Mouse (Mus musculus) 3T3-L1 (cell line): ENCODE results near the gene Tmem121.
"Not testable (repeated sequence)": the region's sequence is repeated elsewhere in the genome, so short reads cannot be mapped to it uniquely, and the experiment has no call there.

Source experiments
- DNase-seq: peaks from one replicate; pipeline ENCODE4 v3.0.0-alpha.2; 2015; ENCODE audit warnings: low read depth, low spot score

Tmem121 gene

GRCm38 (mm10) chr12:113220447-113220846, 34.7 kb downstream of the Tmem121 start:
- peak; percentile 84 for DNase-seq

GRCm38 (mm10) chr12:113221289-113221688, 35.6 kb downstream of the Tmem121 start:
- DNase-seq, result peak; percentile 46

GRCm38 (mm10) chr12:113222121-113222636, 36.4 kb downstream of the Tmem121 start:
- peak; percentile 89 for DNase-seq

- peak; percentile 54 for DNase-seq
Measured at GRCm38 (mm10) chr12:113222748-113223147, 37.0 kb downstream of the Tmem121 start.

GRCm38 (mm10) chr12:113224206-113224605, 38.5 kb downstream of the Tmem121 start:
- DNase-seq, result peak; percentile 23

- DNase-seq, result no peak
Measured at GRCm38 (mm10) chr12:113224687-113225091, 39.0 kb downstream of the Tmem121 start.

- no peak for DNase-seq
Measured at GRCm38 (mm10) chr12:113227970-113228593, 42.4 kb downstream of the Tmem121 start.

GRCm38 (mm10) chr12:113230741-113231140, 45.0 kb downstream of the Tmem121 start:
- DNase-seq, result peak; percentile 30

GRCm38 (mm10) chr12:113231551-113232263, 46.0 kb downstream of the Tmem121 start:
- DNase-seq, result not testable (repeated sequence)

- not testable (repeated sequence) for DNase-seq
Measured at GRCm38 (mm10) chr12:113232264-113232750, 46.6 kb downstream of the Tmem121 start.
